Mouse (Mus musculus) urinary bladder, postnatal 10 days (tissue): ENCODE data around the gene Clpb.

Source experiments
- DNase-seq: peaks from one replicate; pipeline ENCODE4 v3.0.0; 2022; ENCODE audit warnings: low spot score

The Clpb gene

GRCm38 (mm10) chr7:101726980-101727379 is 63.5 kb downstream of the Clpb start:
- no peak for DNase-seq

DNA sequence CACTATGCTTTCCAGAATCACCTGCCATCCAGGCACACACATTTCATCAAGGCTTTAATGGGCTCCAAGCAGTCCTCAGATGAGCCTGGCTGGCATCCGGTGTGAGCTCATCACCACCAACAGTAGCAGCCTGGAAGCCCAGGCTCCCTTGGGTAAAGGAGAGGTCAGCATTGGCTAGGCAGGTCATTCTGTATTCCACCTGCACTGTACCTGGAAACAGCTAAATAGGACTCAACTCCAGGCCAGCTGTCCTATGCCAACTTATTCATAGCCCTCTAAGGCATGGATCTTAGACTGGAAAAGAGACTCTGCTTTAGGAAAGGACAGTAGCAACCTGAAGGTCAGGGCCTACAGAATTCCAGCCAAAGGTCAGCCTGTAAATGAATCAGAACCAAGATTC is 68.7 kb downstream of the Clpb start:
- DNase-seq: no peak

DNA sequence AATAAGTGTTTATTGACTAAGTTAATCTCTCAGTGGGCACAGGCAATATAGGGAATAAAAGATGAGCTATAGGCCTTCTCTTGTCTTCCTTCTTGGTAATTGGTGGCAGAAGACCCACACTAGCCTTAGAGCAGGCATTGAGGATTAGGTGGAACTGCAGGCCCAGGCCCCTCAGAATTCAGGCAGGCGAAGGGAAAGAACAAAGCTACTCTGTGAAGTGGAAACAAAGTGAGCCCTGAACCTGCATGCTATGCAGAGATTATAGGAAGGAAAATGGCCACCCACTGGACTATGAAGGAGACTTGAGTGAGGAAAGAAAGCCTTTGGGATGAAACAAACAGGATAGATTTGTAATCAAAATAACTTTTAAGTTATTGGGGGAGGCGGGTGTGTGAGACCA is 69.6 kb downstream of the Clpb start:
- no peak for DNase-seq

- no peak for DNase-seq
These were observed 71.9 kb downstream of the Clpb start for GRCm38 (mm10) chr7:101735297-101735696.

DNA sequence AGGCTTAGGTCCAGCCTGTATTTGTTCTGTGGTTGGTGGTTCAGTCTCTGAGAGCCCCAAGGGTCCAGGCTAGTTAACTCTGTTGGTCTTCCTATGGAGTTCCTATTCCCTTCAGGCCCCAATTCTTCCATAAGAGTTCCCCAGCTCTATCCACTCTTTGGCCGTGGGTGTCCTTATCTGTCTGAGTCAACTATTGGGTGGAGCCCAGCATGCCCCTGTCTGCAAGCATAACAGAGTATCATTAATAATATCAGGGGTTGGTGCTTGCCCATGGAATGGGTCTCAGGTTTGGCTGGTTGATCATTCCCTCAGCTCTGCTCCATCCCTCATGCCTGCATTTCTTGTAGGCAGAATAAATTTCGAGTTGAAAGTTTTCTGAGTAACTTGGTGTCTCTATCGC is 74.3 kb downstream of the Clpb start:
- DNase-seq: no peak

GRCm38 (mm10) chr7:101739602-101740001 is 76.2 kb downstream of the Clpb start:
- DNase-seq: no peak

DNA sequence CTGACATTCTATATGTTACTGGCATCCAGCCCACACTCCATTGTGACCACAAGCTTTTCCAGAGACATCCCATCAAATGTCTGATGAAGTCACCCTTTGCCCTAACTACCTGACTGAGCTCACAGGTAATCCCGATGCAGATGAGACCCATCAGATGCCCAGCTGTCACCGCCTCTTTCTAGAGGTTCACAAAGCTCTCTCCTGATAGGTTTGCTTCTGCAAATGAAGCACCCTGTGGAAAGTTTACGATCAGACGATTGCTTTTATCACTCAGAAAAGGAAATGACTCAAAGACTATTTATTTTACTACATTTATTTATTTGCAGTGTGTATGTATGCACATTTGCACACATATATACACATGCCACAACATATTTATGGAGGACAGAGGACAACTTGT is 80.1 kb downstream of the Clpb start:
- no peak for DNase-seq

GRCm38 (mm10) chr7:101746559-101747334 is 83.3 kb downstream of the Clpb start:
- no peak for DNase-seq

GRCm38 (mm10) chr7:101750268-101750667 is 86.8 kb downstream of the Clpb start:
- DNase-seq: no peak

DNA sequence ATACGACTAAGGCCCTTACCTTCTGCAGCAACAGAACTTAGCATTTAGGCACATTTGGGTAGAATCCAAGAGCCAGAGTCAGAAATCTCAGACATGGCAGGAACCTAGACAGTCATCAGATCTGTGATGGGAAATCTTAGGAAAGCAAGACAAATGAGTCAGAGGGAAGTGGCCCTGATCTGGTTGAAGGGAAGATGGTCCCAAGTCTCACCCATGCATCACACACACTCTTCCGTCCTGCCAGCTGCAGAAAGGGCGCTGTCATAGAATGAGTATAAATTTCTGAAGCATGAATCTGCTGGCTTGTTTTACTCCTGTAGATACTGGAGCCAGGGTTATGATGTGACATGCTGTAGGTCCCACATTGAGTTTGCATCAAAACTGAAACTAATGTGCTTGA is 88.9 kb downstream of the Clpb start:
- DNase-seq: no peak

- no peak for DNase-seq
These were observed 90.1 kb downstream of the Clpb start for GRCm38 (mm10) chr7:101753492-101753891.

GRCm38 (mm10) chr7:101754416-101754815 is 91.0 kb downstream of the Clpb start:
- no peak for DNase-seq

DNA sequence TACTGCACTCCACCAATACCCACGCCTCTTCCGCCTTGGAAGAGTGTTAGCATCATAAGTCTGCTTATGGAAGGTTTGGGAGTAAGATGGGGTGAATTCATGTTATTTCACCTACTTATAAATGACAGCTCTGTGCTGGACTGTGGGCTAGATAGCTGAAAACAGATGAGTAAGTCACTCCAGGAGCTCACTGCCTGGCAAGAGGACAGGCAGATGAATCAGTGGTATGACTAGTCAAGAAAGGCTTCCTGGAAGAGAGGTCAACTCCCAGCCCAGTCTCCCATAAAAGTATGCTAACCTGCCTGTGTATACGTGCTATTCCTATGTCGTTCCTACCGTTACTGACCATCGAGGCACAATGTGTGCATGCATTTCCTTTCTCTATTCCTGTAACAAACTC is 91.9 kb downstream of the Clpb start:
- DNase-seq: no peak

DNA sequence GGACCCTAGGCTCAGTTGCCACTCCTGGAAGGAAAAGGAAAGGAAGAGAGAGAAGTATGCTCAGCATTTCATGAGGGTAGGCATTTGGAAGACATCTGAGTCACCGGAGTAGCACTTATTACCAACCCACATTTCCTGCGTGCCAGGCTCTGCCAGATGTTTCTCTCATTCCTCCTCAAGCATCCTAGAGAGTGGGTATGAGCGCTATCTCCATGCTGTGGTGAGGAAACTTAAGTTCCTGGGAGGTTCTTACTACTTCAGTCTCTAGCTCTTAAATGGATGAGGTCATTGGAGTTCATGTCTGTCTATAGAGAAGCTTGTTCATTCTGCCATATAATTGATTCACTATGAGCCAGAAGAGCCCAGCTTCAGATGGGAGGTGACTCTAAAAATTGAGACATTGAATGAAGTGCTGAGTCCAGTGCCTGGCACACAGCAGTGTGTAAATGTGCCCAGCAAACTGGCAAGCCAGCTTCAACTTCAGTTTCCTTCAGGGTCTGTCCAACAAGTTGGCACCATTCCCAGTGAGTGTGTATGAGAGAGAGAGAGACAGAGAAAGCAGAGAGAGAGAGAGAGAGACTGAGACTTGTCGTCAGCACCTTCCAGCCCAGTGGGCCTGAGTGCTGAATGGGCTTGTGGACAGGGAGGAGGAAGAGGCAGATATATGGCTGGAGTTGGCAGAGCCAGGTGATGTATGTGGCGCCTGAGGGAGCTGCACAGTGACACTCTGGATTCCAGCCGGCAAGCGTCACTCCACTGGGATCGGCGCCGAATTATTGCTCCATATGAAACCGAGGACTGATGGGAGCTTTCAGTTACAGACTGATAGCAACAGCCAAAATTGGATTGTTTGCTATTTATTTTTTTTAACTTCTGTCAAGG is 98.7 kb downstream of the Clpb start:
- no peak for DNase-seq

DNA sequence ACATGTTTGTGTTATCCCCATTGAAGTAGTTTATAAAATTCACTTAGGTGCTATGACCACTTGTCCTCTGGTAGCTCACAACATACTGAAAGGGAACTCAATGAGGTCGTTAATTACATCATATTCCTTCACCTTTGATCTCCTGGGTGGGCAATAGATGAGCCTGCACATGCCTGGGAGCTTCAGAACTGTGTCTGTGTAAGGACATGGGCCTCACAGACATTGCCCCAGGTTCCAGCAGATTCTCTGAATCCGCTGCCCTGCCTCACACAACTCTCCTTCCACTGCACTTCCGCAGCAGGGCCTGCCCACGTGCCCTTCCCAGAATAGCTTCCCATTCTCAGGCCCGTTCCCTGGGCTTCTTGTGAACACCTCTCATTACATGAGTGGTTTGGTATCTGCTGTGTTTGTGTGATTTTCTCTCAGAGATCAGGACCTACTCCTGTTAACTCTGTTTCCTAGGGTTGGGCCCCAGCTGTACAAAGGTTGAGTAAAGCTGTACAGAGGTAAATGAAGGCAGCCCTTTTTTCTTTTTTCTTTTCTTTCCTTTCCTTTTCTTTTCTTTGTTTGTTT is 104.0 kb downstream of the Clpb start:
- DNase-seq: no peak

DNA sequence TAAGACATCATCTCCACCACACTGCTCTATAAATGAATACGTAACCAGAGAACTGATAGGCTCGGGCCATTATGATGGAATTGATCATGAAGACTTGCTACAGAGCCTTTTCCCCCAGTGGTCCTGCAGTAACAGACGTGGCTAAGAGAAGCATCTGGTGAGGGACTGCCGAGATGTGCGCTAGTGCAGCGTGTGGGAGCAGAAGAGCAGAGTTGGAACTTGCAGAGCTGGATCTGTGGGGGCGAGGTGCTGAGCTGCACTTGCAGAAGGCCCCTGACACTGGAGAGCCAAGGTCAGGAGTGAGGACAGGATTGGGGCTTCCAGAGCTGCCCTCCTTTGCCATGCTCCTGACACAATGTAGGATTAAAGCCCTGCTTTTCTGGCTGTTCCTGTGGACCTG is 106.6 kb downstream of the Clpb start:
- DNase-seq: no peak

- DNase-seq: no peak
These were observed 108.2 kb downstream of the Clpb start for GRCm38 (mm10) chr7:101771604-101772003.

DNA sequence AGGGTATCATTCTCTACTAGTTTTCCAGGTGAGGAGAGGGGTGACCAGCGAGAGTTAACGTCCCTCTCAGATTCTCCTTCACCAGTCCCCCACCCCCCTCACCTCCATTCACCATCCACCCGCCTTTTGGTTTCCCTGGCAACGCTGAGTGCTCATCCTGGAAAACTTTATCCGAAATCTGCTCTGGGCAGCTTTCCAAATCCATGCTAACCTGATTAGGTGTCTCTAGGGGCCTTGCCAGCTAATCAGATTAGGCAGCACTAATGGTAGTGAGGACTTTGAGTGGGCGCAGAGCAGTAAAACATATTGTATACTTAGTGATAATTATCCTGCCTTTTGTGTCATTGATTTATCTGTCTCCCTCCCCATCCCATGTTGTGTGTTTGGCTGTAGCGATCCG is 109.3 kb downstream of the Clpb start:
- no peak for DNase-seq

DNA sequence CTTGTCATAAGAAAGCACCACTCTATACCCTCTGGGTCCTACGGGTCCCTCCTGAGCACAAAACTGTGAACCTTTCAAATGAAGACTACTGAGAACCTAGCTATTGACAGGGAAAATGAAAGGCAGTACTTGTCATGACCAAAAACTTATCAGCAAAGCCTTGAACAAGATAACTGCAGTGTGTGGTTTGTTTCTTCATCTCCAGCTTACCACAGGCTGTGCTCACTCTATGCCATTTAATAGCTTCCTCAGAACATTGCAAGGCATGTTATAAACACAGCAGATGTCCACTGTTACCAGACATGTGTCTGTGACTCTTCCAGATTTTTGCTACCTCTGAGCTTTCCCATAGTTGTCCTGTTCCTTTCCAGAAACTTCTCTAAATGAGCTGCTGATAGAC is 113.6 kb downstream of the Clpb start:
- DNase-seq: no peak

DNA sequence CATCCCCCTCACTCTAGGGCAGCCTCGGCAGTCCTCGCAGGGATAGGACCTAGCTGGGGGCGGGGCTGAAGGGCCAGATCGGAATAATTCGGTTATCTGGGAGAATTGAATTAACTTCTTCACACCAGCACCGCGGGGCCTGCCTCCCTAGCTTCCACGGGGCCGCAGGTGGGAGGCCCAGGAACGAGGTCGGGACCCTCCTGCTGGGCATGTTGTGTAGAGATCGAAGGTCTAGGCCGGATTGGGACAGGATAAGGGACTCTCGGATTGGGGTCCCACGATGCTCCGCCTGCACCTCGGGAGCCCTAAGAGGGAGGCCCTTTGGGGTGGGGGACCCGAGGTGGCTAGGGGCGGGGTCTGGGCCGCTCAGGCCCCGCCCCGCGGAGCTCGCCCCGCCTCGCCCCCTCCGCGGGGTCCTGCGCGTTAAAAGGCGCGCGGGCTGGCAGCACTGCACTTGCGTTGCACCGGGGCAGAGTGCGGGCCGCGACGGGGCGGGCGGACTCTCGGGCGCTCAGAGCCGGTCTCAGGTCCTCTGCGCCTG is 154.5 kb downstream of the Clpb start, which contains the start of gene Phox2a:
Phox2a (plus strand) TSS at position 453 of the 541 bp plus-strand sequence.
- no peak for DNase-seq

DNA sequence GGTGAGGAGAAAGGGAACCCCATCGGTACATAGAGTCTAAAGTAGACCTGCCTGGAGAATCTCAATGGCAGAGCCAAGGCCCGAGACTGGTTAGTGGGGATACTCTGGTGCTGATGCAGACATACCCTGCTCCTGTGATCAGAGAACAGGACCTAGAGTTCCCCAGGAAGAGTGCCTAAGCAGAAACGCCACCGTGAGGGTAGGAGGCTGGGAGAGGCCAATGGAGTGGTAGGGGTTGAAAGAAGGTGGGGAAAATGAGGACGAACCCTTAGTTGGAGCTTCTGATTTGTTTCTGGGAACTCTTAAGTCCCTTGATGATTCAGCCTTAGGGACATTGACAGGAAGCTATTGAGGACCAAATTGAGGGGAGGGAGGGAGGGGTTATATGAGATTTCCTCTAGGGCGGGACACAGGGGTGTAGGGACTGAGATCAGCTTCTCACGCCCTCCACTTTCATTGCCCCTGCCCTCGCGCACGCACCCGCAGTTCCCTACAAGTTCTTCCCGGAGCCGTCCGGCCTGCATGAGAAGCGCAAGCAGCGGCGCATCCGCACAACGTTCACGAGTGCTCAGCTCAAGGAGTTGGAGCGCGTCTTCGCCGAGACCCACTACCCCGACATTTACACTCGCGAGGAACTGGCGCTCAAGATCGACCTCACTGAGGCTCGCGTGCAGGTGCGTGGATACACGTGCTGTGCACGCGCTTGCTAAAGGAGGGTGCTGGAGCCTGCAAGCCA is 157.0 kb downstream of the Clpb start:
- DNase-seq: no peak
